ENCODE assay signal across 26 mouse cellular contexts in the genomic region with DNA sequence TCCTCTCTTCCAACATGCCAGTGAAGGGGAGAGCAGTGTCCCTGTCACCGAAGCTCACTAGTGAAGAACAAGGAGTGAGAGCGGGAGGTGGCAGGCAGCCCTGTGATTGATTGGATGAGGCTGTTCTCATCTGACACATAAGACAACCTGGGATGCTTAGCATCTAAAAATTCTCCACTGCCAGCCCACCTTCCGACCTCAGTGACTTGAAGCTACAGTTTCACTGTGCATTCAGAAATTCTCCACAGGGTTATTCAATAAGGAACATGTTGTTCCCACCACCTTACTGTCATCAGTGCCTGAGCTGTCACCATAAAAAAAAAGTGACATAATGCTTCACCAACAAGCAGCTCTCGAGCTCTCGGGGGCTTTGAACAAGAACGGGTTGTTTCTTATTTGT.
DNase-seq lines count a peak whose midpoint lies in the region; ATAC-seq and TF ChIP-seq lines count a peak whose summit lies in the region.
"Had no signal": no experiment of that assay in that cellular context is flagged by ENCODE, and none has a peak within 500 bp of the region (broad histone marks: within the 10 kb centered on the region; RNA-seq: fewer than 3 reads in every experiment).

No protein-coding gene starts in this region.

- ATAC-seq in forebrain, embryonic 15.5 days (replicated peaks) = no peak
- ATAC-seq: activated CD4-positive, CD25-positive, alpha-beta regulatory T cell, adult 4 months; CD4-positive, CD25-positive, alpha-beta regulatory T cell, adult 4 months; forebrain, embryonic 13.5 days; forebrain, embryonic 16.5 days; Patski had no signal

- H3K79me2 ChIP-seq in heart, adult 2 months (replicated peaks; ENCODE audit: control insufficient read depth, insufficient read depth, low read length) = no peaks in the 10 kb centered on the region

- no peak overlapping the region for H3K4me2 ChIP-seq in forebrain, embryonic 15.5 days (replicated peaks)
- H3K4me2 ChIP-seq: embryonic facial prominence, embryonic 13.5 days; embryonic facial prominence, embryonic 15.5 days; forebrain, embryonic 13.5 days had no signal

- TF ChIP-seq CTCF in heart, adult 2 months (IDR thresholded peaks at IDR 0.05) = no peak

- H3K4me3 ChIP-seq in forebrain, embryonic 10.5 days = no peak overlapping the region
- H3K4me3 ChIP-seq in forebrain, embryonic 15.5 days = no peak overlapping the region
- H3K4me3 ChIP-seq in heart, embryonic 10.5 days = no peak overlapping the region
- no peak overlapping the region for H3K4me3 ChIP-seq in heart, adult 2 months
- H3K4me3 ChIP-seq: embryonic facial prominence, embryonic 13.5 days; embryonic facial prominence, embryonic 15.5 days; erythroblast, embryonic 14.5 days; forebrain, embryonic 13.5 days had no signal

- no peak overlapping the region for H3K9ac ChIP-seq in forebrain, embryonic 15.5 days (replicated peaks)
- no peak overlapping the region for H3K9ac ChIP-seq in heart, adult 2 months (ENCODE audit: low read depth, low read length)
- H3K9ac ChIP-seq: embryonic facial prominence, embryonic 13.5 days; embryonic facial prominence, embryonic 15.5 days; forebrain, embryonic 13.5 days had no signal

- no peak for TF ChIP-seq EP300 in heart, adult 2 months (IDR thresholded peaks at IDR 0.05; ENCODE audit: insufficient read depth, low read depth, low read length)

- H3K36me3 ChIP-seq in forebrain, embryonic 10.5 days (replicated peaks) = no peaks in the 10 kb centered on the region
- no peaks in the 10 kb centered on the region for H3K36me3 ChIP-seq in forebrain, embryonic 15.5 days
- H3K36me3 ChIP-seq in heart, embryonic 10.5 days = no peaks in the 10 kb centered on the region
- H3K36me3 ChIP-seq in heart, adult 2 months (ENCODE audit: control insufficient read depth, insufficient read depth, low read length) = no peaks in the 10 kb centered on the region
- H3K36me3 ChIP-seq: embryonic facial prominence, embryonic 13.5 days; embryonic facial prominence, embryonic 15.5 days; G1E had no signal

- no peak for TF ChIP-seq POLR2A in heart, adult 2 months (IDR thresholded peaks at IDR 0.05; ENCODE audit: insufficient read depth, low read depth, low read length)

- 87% methylated on average over 6 of the region's 6 CpGs for WGBS in forebrain, embryonic 10.5 days
- 90% methylated on average over 6 of the region's 6 CpGs for WGBS in forebrain, embryonic 15.5 days
- WGBS in heart, embryonic 10.5 days = 76% methylated on average over 6 of the region's 6 CpGs
- 80% methylated on average over 6 of the region's 6 CpGs for WGBS in heart, adult 2 months

- H3K27me3 ChIP-seq in forebrain, embryonic 10.5 days (ENCODE audit: poor library complexity, severe bottlenecking) = no peaks in the 10 kb centered on the region
- no peaks in the 10 kb centered on the region for H3K27me3 ChIP-seq in forebrain, embryonic 15.5 days
- H3K27me3 ChIP-seq in heart, embryonic 10.5 days (ENCODE audit: insufficient read depth, poor library complexity, severe bottlenecking) = no peaks in the 10 kb centered on the region
- H3K27me3 ChIP-seq in heart, adult 2 months (ENCODE audit: control insufficient read depth, insufficient read depth, low read length) = no peaks in the 10 kb centered on the region
- H3K27me3 ChIP-seq: CH12.LX; embryonic facial prominence, embryonic 13.5 days; embryonic facial prominence, embryonic 15.5 days; forebrain, embryonic 13.5 days; Patski had no signal

- H3K27ac ChIP-seq in forebrain, embryonic 10.5 days = no peak overlapping the region
- H3K27ac ChIP-seq in forebrain, embryonic 15.5 days (replicated peaks) = no peak overlapping the region
- H3K27ac ChIP-seq in heart, embryonic 10.5 days = no peak overlapping the region
- no peak overlapping the region for H3K27ac ChIP-seq in heart, adult 2 months
- H3K27ac ChIP-seq: embryonic facial prominence, embryonic 13.5 days; embryonic facial prominence, embryonic 15.5 days; forebrain, embryonic 13.5 days had no signal

- H3K4me1 ChIP-seq in forebrain, embryonic 10.5 days = 0 out of 2 replicates have a peak, but pooled peaks cover 4% of the 10 kb centered on the region
- H3K4me1 ChIP-seq in forebrain, embryonic 15.5 days = no peaks in the 10 kb centered on the region
- H3K4me1 ChIP-seq in heart, embryonic 10.5 days = no peaks in the 10 kb centered on the region
- no peaks in the 10 kb centered on the region for H3K4me1 ChIP-seq in heart, adult 2 months (ENCODE audit: control insufficient read depth, insufficient read depth, low read length)
- H3K4me1 ChIP-seq: embryonic facial prominence, embryonic 13.5 days; embryonic facial prominence, embryonic 15.5 days; forebrain, embryonic 13.5 days had no signal

- DNase-seq in forebrain, embryonic 10.5 days (ENCODE audit: extremely low spot score, low spot score) = peak; percentile 8
- peak; percentile 47 for DNase-seq in heart, embryonic 10.5 days (ENCODE audit: low spot score)
- DNase-seq in heart, adult 2 months = no peak
- DNase-seq in brain, adult 2 months (ENCODE audit: low read depth, low spot score) = peak; percentile 63
- DNase-seq: adrenal gland, adult 8-10 months; adrenal gland, postnatal 14 days; adrenal gland, postnatal 36 days; B cell, adult 2 months; cerebellum, adult 11 months; cerebellum, adult 18-20 months; cerebellum, adult 8-10 months; cerebellum, adult 9-11 months; cerebellum, postnatal 14 days; cerebellum, postnatal 36 days; embryo, embryonic 11 days had no signal

- intact Hi-C loops in heart, adult 2 months (cut with DNase I) = no loop called here

- H3K9me3 ChIP-seq in forebrain, embryonic 10.5 days = no peaks in the 10 kb centered on the region
- no peaks in the 10 kb centered on the region for H3K9me3 ChIP-seq in forebrain, embryonic 15.5 days
- H3K9me3 ChIP-seq in heart, embryonic 10.5 days = no peaks in the 10 kb centered on the region
- H3K9me3 ChIP-seq: embryonic facial prominence, embryonic 13.5 days; embryonic facial prominence, embryonic 15.5 days; forebrain, embryonic 13.5 days; G1E had no signal

Comparison
In these comparisons a context has a peak if more than half of its experiments do, and no peak if none do; other contexts are left out.
1. DNase-seq: peak in forebrain, embryonic 10.5 days (single experiment), heart, embryonic 10.5 days (single experiment) and brain, adult 2 months (single experiment); none in heart, adult 2 months (0 of 2).